Mouse (Mus musculus): ENCODE results near the gene Ptger4.
A peak's percentile ranks its signal among the peaks of the same experiment; 100 is the strongest.

The Ptger4 gene

DNA sequence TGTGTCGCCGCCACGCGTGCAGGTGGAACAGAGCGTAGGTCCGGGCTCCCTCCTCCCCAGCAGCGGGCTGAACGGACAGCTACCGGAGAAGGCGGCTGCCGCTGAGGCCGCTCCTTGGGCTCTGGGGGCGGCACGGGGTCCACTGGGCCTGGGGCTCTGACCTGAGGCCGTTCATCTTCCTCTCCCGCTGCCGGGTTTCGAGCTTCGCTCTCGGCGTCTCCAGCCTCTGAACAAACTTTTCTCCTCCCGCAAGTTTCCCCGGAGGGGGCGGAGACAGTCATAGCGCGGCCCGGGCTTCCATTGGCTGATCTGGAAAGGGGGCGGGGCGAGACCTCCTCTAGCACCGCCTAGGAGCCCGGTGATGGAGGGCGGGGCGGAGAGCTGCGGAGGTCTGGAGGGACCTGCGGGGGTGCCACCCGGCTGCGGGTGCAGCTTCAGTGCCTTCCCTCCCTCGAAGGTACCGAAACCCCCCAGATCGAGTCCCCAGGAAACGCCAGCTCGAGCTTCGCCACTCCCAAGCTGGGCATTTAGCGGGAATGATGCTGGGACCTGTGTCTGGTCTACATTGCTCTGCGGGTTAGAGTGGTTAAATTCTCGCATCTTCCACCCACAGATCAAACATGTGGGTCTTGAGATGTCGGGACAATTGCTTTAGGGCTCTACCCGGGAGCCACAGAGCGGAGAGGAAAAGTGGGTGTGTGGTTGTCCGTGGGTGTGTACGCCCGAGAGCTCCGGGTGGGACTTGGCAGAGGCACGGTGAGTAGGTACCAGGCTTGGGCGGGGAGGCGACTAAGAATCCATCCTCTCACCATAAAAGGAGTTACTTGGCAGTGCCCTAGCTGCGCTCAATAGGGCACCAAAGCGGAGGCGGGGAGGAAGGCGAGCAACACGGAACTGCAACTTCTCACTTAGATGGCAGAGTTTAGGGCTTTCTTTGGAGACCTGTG, at the start of gene Ptger4:
TSS of gene Ptger4 (minus strand) at position 229 of the 947 bp plus-strand sequence.
- peak; percentile 96 for DNase-seq (ENCODE audit: low spot score)

DNA sequence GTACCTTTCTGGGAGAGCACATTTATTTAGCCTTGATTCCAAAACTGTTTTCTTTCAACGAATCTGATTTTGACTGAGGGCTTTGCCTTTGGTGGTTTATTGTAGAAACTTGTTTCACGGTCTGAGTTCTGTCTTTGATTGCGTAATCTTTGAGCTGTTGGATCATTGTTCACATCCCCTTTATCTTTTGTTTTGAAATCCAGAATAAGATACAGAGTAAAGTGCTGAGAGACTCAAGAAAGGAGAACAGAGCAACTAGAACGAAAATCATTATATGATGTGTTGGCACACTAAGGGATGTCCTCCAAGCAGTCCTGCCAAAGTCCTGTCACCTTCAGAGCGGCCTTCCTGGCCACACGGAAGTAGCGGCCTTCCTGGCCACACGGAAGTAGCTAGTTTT, 44.4 kb upstream of the Ptger4 start:
- DNase-seq (ENCODE audit: low spot score), result no peak

- DNase-seq (ENCODE audit: low spot score), result no peak
These were observed 43.1 kb upstream of the Ptger4 start for GRCm38 (mm10) chr15:5287072-5287471.

DNA sequence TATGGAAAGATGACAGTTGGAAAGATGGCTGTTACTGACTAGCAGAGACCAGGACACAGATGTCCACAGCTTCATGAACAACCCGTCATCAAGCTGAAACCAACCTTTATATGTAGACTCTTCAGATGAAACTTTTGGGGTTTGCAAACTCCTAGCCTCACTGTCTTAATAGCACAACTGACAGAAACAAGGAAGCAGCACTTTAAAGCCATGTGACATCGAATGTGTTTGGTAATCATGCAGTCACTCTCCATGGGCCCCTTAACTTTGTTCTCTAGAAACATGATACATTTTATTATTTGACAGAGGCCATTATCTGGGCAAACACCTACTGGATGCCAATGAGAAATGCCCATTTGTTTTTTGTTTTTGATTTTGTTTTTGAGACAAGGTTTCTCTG, 37.3 kb upstream of the Ptger4 start:
- DNase-seq (ENCODE audit: low spot score), result no peak

DNA sequence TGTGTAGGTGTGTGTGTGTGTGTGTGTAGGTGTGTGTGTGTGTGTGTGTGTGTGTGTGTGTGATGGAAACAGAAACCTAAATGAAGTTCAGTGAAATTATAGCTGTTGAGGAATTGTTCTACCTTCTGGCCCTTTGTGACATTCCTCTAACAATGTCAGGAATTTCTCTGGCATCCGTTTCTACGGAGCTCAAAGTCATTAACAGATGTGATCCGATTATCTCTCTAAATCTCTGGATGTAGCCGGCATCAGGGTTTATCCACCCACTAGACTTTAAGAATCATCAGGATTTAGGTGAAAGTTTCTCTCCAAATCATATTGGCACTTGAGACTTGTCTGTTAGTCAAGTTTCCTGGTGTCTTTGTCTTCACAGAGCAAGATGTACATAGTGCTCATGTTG, 35.8 kb upstream of the Ptger4 start:
- DNase-seq (ENCODE audit: low spot score), result no peak

DNA sequence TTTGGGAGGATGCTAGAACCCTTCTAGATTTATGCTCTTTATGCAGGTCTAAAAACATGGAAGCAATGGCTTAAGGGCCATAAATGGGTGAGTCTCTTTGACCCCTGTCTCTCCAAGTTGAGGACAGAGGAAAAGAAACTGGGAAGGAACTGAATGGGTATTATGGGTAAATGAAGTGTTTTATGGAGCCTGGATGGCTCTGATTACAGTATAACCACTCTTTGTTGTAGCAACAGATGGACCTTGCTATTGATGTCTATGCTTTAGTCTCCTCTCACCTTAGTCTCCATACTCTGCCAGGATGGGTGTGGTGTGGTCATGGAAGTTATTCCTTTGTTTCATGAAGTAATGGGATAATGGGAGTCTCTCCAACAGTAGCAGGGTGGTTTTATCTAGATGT, 34.5 kb upstream of the Ptger4 start:
- no peak for DNase-seq (ENCODE audit: low spot score)

DNA sequence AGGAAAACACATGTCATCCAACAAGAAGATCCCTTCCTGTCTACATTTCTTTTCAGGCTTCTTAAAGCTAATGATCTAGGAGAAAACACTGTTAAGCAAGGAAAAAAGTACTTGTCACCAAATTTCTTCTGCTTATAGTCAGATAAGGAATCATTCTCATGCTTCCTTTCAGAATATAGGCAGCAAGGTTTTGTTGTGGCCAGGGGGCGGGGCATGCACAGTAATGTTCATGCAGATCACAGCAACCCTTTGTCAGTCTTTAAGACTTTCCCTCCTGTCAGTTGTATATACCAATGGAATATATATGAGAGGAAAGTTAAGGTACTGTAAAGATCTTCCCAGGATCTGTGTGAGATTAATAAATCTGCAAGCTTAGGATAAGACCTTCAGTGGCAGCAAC, 30.0 kb upstream of the Ptger4 start:
- DNase-seq (ENCODE audit: low spot score), result no peak

- no peak for DNase-seq (ENCODE audit: low spot score)
These were observed 22.1 kb upstream of the Ptger4 start for GRCm38 (mm10) chr15:5266095-5266494.

- no peak for DNase-seq (ENCODE audit: low spot score)
These were observed 19.0 kb upstream of the Ptger4 start for GRCm38 (mm10) chr15:5262874-5263504.

DNA sequence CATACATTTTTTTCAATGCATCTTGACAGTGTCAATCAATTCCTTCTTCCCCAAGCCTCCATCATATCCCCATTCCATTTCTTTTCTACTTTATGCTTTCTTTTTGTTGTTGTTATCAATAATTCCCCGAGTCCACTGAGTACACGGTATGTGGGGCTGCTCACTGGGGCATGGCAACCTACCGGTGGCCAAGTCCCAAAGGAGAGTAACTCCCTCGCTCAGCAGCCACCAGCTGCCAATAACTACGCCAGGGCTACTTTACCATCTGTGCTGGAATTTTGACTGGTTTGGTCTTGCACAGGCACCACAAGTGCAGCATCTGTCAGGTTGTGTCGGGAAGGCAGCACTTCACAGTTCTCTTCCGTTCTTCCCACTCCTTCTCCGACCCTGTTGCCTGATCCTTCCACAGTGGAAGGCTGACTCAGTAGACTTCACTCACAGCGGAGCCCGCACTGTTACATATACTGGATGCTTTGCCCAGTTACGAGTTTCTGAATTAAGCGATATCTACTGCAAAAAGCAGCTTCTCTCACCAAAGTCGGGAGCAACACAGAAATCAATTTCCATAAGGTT, 18.2 kb upstream of the Ptger4 start:
- no peak for DNase-seq (ENCODE audit: low spot score)

GRCm38 (mm10) chr15:5261004-5261403, 17.0 kb upstream of the Ptger4 start:
- DNase-seq (ENCODE audit: low spot score), result no peak

DNA sequence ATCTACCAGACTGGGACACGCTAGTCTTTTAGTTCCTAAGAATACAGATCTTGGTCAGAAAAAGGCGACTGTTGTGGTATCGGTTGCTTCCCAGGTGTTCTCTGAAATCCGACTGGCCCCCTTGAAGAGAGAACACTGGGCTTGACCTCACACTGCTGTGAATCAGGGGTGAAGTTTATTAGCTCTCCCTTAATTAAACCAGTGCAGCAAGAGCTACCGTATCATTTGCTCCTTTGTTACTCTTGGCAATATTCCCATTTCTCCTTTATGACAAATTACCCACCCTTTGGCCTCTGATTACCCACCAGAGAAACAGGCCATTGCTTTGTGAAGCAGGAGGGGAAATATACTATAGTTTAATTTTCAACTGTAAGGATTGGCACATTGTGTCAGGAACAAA, 16.2 kb upstream of the Ptger4 start:
- no peak for DNase-seq (ENCODE audit: low spot score)

GRCm38 (mm10) chr15:5250182-5250581, 6.2 kb upstream of the Ptger4 start:
- no peak for DNase-seq (ENCODE audit: low spot score)

DNA sequence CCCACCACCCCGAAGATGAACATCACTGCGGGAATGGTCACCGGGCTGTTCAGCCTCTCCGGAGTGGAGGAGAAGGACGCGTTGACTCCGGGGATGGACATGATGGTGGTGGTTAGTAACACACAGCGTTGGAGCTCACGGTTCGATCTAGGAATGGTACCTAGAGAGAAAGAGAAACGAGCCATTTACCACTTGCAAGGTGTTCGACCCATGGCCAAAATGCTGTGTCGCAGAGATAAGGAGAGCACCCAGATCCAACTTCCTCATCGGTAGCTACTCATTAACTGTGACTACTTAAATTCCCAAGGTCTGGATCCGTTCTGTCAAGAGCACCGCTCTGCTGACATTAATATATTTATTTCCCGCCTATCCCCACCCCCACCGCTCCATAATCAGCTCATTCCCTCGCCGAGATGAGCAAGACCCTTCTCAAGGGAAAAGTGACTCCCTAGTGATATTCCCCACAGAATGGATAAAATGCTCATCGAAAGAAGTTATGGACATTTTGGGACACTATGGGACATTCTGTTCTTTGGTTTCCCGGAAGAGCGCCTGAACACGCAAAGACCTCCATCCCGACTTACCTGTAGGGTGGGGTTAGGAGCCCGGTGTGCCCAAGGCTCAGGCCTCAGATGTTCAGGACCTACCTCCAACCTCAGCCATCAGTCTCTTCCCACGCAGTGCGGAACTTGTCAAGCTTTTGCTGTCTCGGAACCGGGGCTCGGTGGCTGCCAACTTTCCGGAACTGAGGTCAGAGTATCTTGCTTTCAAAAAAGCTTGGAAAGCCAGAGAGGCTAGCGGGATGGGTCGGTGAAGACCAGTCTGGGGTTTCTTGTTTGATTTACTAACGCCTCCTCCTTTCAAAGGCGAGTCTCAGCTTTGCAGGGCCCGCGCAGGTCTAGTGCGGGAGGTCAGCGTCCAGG, 690 bp downstream of the Ptger4 start:
- no peak for DNase-seq (ENCODE audit: low spot score)

GRCm38 (mm10) chr15:5242241-5243035, 1.5 kb downstream of the Ptger4 start:
- DNase-seq (ENCODE audit: low spot score), result peak; percentile 35

- peak; percentile 83 for DNase-seq (ENCODE audit: low spot score)
These were observed 2.4 kb downstream of the Ptger4 start for GRCm38 (mm10) chr15:5241304-5242201.

GRCm38 (mm10) chr15:5240360-5240759, 3.6 kb downstream of the Ptger4 start:
- DNase-seq (ENCODE audit: low spot score), result no peak

DNA sequence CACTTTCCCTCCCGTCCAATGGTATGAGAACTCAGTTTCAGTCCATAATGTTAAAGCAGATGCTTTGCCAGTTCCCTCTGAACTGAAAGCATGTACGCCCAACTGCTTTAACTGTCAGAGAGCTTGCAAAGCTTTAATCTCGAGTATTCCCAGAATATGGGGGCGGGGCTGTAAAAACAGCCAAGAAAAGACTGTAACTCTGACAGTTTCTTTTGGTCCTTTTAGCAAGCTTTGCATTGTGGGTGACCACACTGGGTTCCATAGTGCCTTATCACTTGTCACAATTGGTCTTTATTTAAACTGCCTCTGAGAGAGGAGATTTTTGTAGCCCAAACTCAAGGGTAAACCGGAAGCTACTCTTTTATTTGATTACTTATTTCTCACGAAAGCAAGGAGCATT, 4.1 kb downstream of the Ptger4 start:
- DNase-seq (ENCODE audit: low spot score), result no peak

GRCm38 (mm10) chr15:5239361-5239760, 4.6 kb downstream of the Ptger4 start:
- no peak for DNase-seq (ENCODE audit: low spot score)

DNA sequence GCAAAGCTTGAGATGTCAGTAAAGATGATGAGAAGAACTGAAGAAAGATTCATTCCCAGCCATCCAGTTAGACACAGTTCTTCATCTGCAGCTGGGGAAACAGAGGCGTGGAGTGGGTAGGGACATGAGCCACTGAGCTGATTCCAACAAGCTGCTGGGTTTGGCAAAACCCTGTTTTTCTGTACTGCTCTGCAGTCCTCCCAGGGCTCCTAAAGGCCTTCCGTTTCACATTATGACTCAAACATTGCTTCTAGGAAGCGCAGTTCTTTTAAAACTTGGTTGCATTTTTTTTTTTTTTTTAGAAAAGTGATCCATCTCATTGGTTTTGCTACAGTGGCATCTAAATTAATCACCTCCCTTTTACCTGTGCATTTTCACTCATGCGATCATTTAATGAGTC, 5.4 kb downstream of the Ptger4 start:
- no peak for DNase-seq (ENCODE audit: low spot score)
